In genomic region chr5:130139393-130139792, GRCm38 (mm10) we compare ENCODE assay signal across 8 mouse cellular contexts. TPM values are rescaled to one million over a fixed set of nuclear protein-coding genes. Genes with fewer than 3 reads are reported as not detected.
DNase-seq lines count a peak whose midpoint lies in the region; ATAC-seq and TF ChIP-seq lines count a peak whose summit lies in the region.

No protein-coding gene starts in this region.

- no peaks in the 10 kb centered on the region for H3K4me1 ChIP-seq in kidney, adult 2 months (ENCODE audit: control insufficient read depth, insufficient read depth, low read length)
- H3K4me1 ChIP-seq in kidney, embryonic 16.5 days (ENCODE audit: insufficient read depth, low read length) = peaks cover 7% of the 10 kb centered on the region; the same call in 1 of the 2 replicates
- H3K4me1 ChIP-seq in hindbrain, postnatal 0 days (ENCODE audit: insufficient read depth, low read length) = peaks cover 5% of the 10 kb centered on the region; the same call in 1 of the 2 replicates

- intact Hi-C loops in left cerebral cortex, postnatal 4 days (cut with DNase I) = no loop called here

- H3K36me3 ChIP-seq in kidney, adult 2 months (ENCODE audit: control insufficient read depth, insufficient read depth, low read length) = no peaks in the 10 kb centered on the region
- H3K36me3 ChIP-seq in kidney, embryonic 16.5 days (ENCODE audit: insufficient read depth, low read length) = peaks cover 9% of the 10 kb centered on the region; the same call in 1 of the 2 replicates
- peaks cover 5% of the 10 kb centered on the region; the same call in 1 of the 2 replicates for H3K36me3 ChIP-seq in hindbrain, postnatal 0 days (ENCODE audit: insufficient read depth, low read length)

- TF ChIP-seq POLR2A in kidney, adult 2 months (IDR thresholded peaks at IDR 0.05; ENCODE audit: low read depth, low read length) = no peak

- no peaks in the 10 kb centered on the region for H3K9me3 ChIP-seq in kidney, embryonic 16.5 days (ENCODE audit: low read length)
- H3K9me3 ChIP-seq in hindbrain, postnatal 0 days (ENCODE audit: low read length) = no peaks in the 10 kb centered on the region

- H3K4me3 ChIP-seq in kidney, adult 2 months (ENCODE audit: insufficient read depth, low read depth, low read length) = no peak overlapping the region
- no peak overlapping the region for H3K4me3 ChIP-seq in kidney, embryonic 16.5 days (ENCODE audit: low read length)
- no peak overlapping the region for H3K4me3 ChIP-seq in hindbrain, postnatal 0 days (ENCODE audit: low read length)

- DNase-seq in kidney, adult 2 months = peak; percentile 83
- peak; percentile 61 to 64 for DNase-seq in adrenal gland, postnatal 4 days (ENCODE audit: low spot score in 2 of 2)
- DNase-seq in hindbrain, postnatal 0 days (ENCODE audit: low spot score) = peak; percentile 87
- peak; percentile 70 for DNase-seq in left cerebral cortex, postnatal 4 days
- DNase-seq in ovary, postnatal 10 days (ENCODE audit: low spot score) = peak; percentile 76
- DNase-seq in thymus, postnatal 14 days = peak; percentile 69

- 16% methylated on average over 8 of the region's 8 CpGs for WGBS in kidney, adult 2 months
- 25% methylated on average over 8 of the region's 8 CpGs for WGBS in kidney, embryonic 16.5 days
- 26% methylated on average over 8 of the region's 8 CpGs for WGBS in hindbrain, postnatal 0 days

- no peaks in the 10 kb centered on the region for H3K27me3 ChIP-seq in kidney, adult 2 months (replicated peaks; ENCODE audit: control insufficient read depth, insufficient read depth, low read length)
- H3K27me3 ChIP-seq in kidney, embryonic 16.5 days (ENCODE audit: insufficient read depth, low read length) = no peaks in the 10 kb centered on the region
- H3K27me3 ChIP-seq in hindbrain, postnatal 0 days (ENCODE audit: insufficient read depth, low read length) = no peaks in the 10 kb centered on the region

- TF ChIP-seq CTCF in kidney, adult 2 months (conservative IDR thresholded peaks at IDR 0.05; ENCODE audit: insufficient read depth, insufficient read length, low read depth, low read length) = peak; percentile 78
- peak; percentile 92 for TF ChIP-seq CTCF in hindbrain, postnatal 0 days (IDR thresholded peaks at IDR 0.05; ENCODE audit: low read depth)

- H3K27ac ChIP-seq in kidney, adult 2 months (ENCODE audit: insufficient read depth, low read depth, low read length) = no peak overlapping the region
- H3K27ac ChIP-seq in kidney, embryonic 16.5 days (ENCODE audit: low read length) = no peak overlapping the region
- no peak overlapping the region for H3K27ac ChIP-seq in hindbrain, postnatal 0 days

- H3K4me2 ChIP-seq in kidney, embryonic 16.5 days (replicated peaks; ENCODE audit: low read depth, low read length) = no peak overlapping the region
- no peak overlapping the region for H3K4me2 ChIP-seq in hindbrain, postnatal 0 days (ENCODE audit: low read depth, low read length)

- no peak for ATAC-seq in kidney, embryonic 16.5 days (ENCODE audit: low FRiP score, low TSS enrichment)
- 0 out of 2 replicates have a peak, but pooled peaks have one; percentile 16 for ATAC-seq in erythroid progenitor cell, adult 5-6 weeks (replicated peaks; ENCODE audit: low FRiP score, poor library complexity, severe bottlenecking)
- no peak for ATAC-seq in hindbrain, postnatal 0 days

- H3K9ac ChIP-seq in kidney, embryonic 16.5 days (replicated peaks; ENCODE audit: low read length) = no peak overlapping the region
- H3K9ac ChIP-seq in hindbrain, postnatal 0 days (replicated peaks; ENCODE audit: low read length) = no peak overlapping the region

RNA-seq across cellular contexts. Expression of gene Kctd7, which starts 5.3 kb away (rescaled TPM):
- polyA plus RNA-seq in kidney, adult 2 months (2012; rRNA removed) = 2.4 and 4.3 TPM in 2 replicates
- 5.9 and 6.3 TPM in 2 replicates for polyA plus RNA-seq in kidney, embryonic 16.5 days (2015; fragmentation: Nextera tagmentation; extraction: Ambion mirVana)
- 1 to 10 TPM; 7.8 to 9.4 TPM for total RNA-seq in adrenal gland, postnatal 4 days (2021)
- total RNA-seq in erythroid progenitor cell, adult 5-6 weeks (2015; ENCODE audit: low replicate concordance) = 11.2 and 15.1 TPM in 2 replicates
- 17.1 and 19.2 TPM in 2 replicates for total RNA-seq in erythroid progenitor cell, adult 5-6 weeks (2017; ENCODE audit: low replicate concordance)
- 20.8 and 31.7 TPM in 2 replicates for total RNA-seq in hindbrain, postnatal 0 days (2014; rRNA removed)
- polyA plus RNA-seq in hindbrain, postnatal 0 days (2015; fragmentation: Nextera tagmentation; extraction: Ambion mirVana) = 10.9 and 11.2 TPM in 2 replicates
- total RNA-seq in left cerebral cortex, postnatal 4 days (2021) = 10 to 100 TPM; 17.3 to 19.7 TPM

RNA-seq across cellular contexts. Expression of gene Rabgef1, which starts 32.2 kb away (rescaled TPM):
- 18.4 and 20.9 TPM in 2 replicates for polyA plus RNA-seq in kidney, adult 2 months (2012; rRNA removed)
- 32.6 and 33.2 TPM in 2 replicates for polyA plus RNA-seq in kidney, embryonic 16.5 days (2015; fragmentation: Nextera tagmentation; extraction: Ambion mirVana)
- total RNA-seq in adrenal gland, postnatal 4 days (2021) = 10 to 100 TPM; 36.5 to 43.2 TPM
- total RNA-seq in erythroid progenitor cell, adult 5-6 weeks (2015; ENCODE audit: low replicate concordance) = 47.4 and 56.6 TPM in 2 replicates
- total RNA-seq in erythroid progenitor cell, adult 5-6 weeks (2017; ENCODE audit: low replicate concordance) = 91.1 and 102 TPM in 2 replicates
- 16.1 and 19.9 TPM in 2 replicates for total RNA-seq in hindbrain, postnatal 0 days (2014; rRNA removed)
- polyA plus RNA-seq in hindbrain, postnatal 0 days (2015; fragmentation: Nextera tagmentation; extraction: Ambion mirVana) = 27.4 and 28.9 TPM in 2 replicates
- total RNA-seq in left cerebral cortex, postnatal 4 days (2021) = 10 to 100 TPM; 37.9 to 39.8 TPM
